ENCODE assay signal across 11 mouse cellular contexts in genomic region chr12:82121947-82122346, GRCm38 (mm10). TPM values are rescaled to one million over a fixed set of nuclear protein-coding genes. Genes with fewer than 3 reads are reported as not detected.
DNase-seq lines count a peak whose midpoint lies in the region; ATAC-seq and TF ChIP-seq lines count a peak whose summit lies in the region.
"Had no signal": no experiment of that assay in that cellular context is flagged by ENCODE, and none has a peak within 500 bp of the region (broad histone marks: within the 10 kb centered on the region; RNA-seq: fewer than 3 reads in every experiment).

No protein-coding gene starts in this region.

- peaks cover 5% of the 10 kb centered on the region for H3K4me1 ChIP-seq in heart, adult 2 months (ENCODE audit: control insufficient read depth, insufficient read depth, low read length)
- 0 out of 2 replicates have a peak, but pooled peaks cover 7% of the 10 kb centered on the region for H3K4me1 ChIP-seq in midbrain, embryonic 12.5 days
- peaks cover 3% of the 10 kb centered on the region; the same call in 1 of the 2 replicates for H3K4me1 ChIP-seq in midbrain, embryonic 11.5 days (ENCODE audit: control insufficient read depth, insufficient read depth, low read length)
- peaks cover 6% of the 10 kb centered on the region for H3K4me1 ChIP-seq in stomach, embryonic 14.5 days (ENCODE audit: control insufficient read depth, insufficient read depth, low read length)
- no peaks in the 10 kb centered on the region for H3K4me1 ChIP-seq in forebrain, embryonic 13.5 days

- no peak for TF ChIP-seq CTCF in heart, adult 2 months (IDR thresholded peaks at IDR 0.05)

- H3K27ac ChIP-seq in heart, adult 2 months: peak overlapping the region; percentile 63
- 0 out of 2 replicates have a peak overlapping the region, but pooled peaks have one; percentile 20 for H3K27ac ChIP-seq in midbrain, embryonic 12.5 days (replicated peaks)
- H3K27ac ChIP-seq in midbrain, embryonic 11.5 days (ENCODE audit: low read depth, low read length): no peak overlapping the region
- H3K27ac ChIP-seq in stomach, embryonic 14.5 days (ENCODE audit: low read length): peak overlapping the region; percentile 11; the same call in 1 of the 2 replicates
- no peak overlapping the region for H3K27ac ChIP-seq in forebrain, embryonic 13.5 days
- H3K27ac ChIP-seq: layer of hippocampus, adult 2 months; liver, embryonic 13.5 days had no signal

- H3K27me3 ChIP-seq in heart, adult 2 months (ENCODE audit: control insufficient read depth, insufficient read depth, low read length): no peaks in the 10 kb centered on the region
- H3K27me3 ChIP-seq in midbrain, embryonic 12.5 days: no peaks in the 10 kb centered on the region
- no peaks in the 10 kb centered on the region for H3K27me3 ChIP-seq in midbrain, embryonic 11.5 days (ENCODE audit: control insufficient read depth, insufficient read depth, low read length)
- no peaks in the 10 kb centered on the region for H3K27me3 ChIP-seq in stomach, embryonic 14.5 days (ENCODE audit: control insufficient read depth, insufficient read depth, low read length)
- no peaks in the 10 kb centered on the region for H3K27me3 ChIP-seq in forebrain, embryonic 13.5 days
- H3K27me3 ChIP-seq: liver, embryonic 13.5 days had no signal

- 32% methylated on average over 10 of the region's 10 CpGs for WGBS in heart, adult 2 months
- WGBS in midbrain, embryonic 12.5 days: 82% methylated on average over 10 of the region's 10 CpGs
- WGBS in midbrain, embryonic 11.5 days: 82% methylated on average over 10 of the region's 10 CpGs
- 63% methylated on average over 10 of the region's 10 CpGs for WGBS in stomach, embryonic 14.5 days
- 80% methylated on average over 10 of the region's 10 CpGs for WGBS in forebrain, embryonic 13.5 days

- no peaks in the 10 kb centered on the region; the same call in 1 of the 2 replicates for H3K36me3 ChIP-seq in heart, adult 2 months (ENCODE audit: control insufficient read depth, insufficient read depth, low read length)
- no peaks in the 10 kb centered on the region for H3K36me3 ChIP-seq in midbrain, embryonic 12.5 days
- no peaks in the 10 kb centered on the region for H3K36me3 ChIP-seq in midbrain, embryonic 11.5 days (ENCODE audit: control insufficient read depth, insufficient read depth, low read length)
- no peaks in the 10 kb centered on the region for H3K36me3 ChIP-seq in stomach, embryonic 14.5 days (ENCODE audit: control insufficient read depth, insufficient read depth, low read length)
- H3K36me3 ChIP-seq in forebrain, embryonic 13.5 days (ENCODE audit: poor library complexity, severe bottlenecking): no peaks in the 10 kb centered on the region
- H3K36me3 ChIP-seq: liver, embryonic 13.5 days had no signal

- intact Hi-C loops in heart, adult 2 months (cut with DNase I): loop anchor here (5.0 kb wide), 1 partner anchor 45 kb away; the partner anchor contains the start of gene Sipa1l1

- no peak for ATAC-seq in midbrain, embryonic 12.5 days (ENCODE audit: low FRiP score, low read depth)
- ATAC-seq in midbrain, embryonic 11.5 days (ENCODE audit: low FRiP score): no peak
- ATAC-seq in stomach, embryonic 14.5 days (ENCODE audit: insufficient number of reproducible peaks, insufficient read depth, low FRiP score, low read depth): no peak
- no peak for ATAC-seq in forebrain, embryonic 13.5 days

- TF ChIP-seq POLR2A in heart, adult 2 months (IDR thresholded peaks at IDR 0.05; ENCODE audit: insufficient read depth, low read depth, low read length): no peak

- no peaks in the 10 kb centered on the region for H3K9me3 ChIP-seq in midbrain, embryonic 12.5 days
- no peaks in the 10 kb centered on the region for H3K9me3 ChIP-seq in midbrain, embryonic 11.5 days (ENCODE audit: control insufficient read depth, low read length)
- no peaks in the 10 kb centered on the region for H3K9me3 ChIP-seq in stomach, embryonic 14.5 days (ENCODE audit: control insufficient read depth, low read depth, low read length)
- no peaks in the 10 kb centered on the region for H3K9me3 ChIP-seq in forebrain, embryonic 13.5 days (replicated peaks)
- H3K9me3 ChIP-seq: liver, embryonic 13.5 days had no signal

- H3K9ac ChIP-seq in heart, adult 2 months (ENCODE audit: low read depth, low read length): no peak overlapping the region
- no peak overlapping the region for H3K9ac ChIP-seq in midbrain, embryonic 12.5 days (replicated peaks)
- H3K9ac ChIP-seq in midbrain, embryonic 11.5 days (ENCODE audit: low read length): no peak overlapping the region
- no peak overlapping the region for H3K9ac ChIP-seq in stomach, embryonic 14.5 days (replicated peaks; ENCODE audit: low read depth, low read length)
- H3K9ac ChIP-seq in forebrain, embryonic 13.5 days: no peak overlapping the region
- H3K9ac ChIP-seq: liver, embryonic 13.5 days had no signal

- DNase-seq in heart, adult 2 months: no peak
- DNase-seq in heart, adult 11 months: no peak
- DNase-seq in midbrain, embryonic 11.5 days (ENCODE audit: low spot score, missing footprints): no peak
- DNase-seq in kidney, postnatal 14 days: peak; percentile 25
- no peak for DNase-seq in adrenal gland, postnatal 14 days
- DNase-seq: liver, embryonic 13.5 days; thymus, postnatal 14 days had no signal

- H3K4me2 ChIP-seq in midbrain, embryonic 12.5 days (replicated peaks): no peak overlapping the region
- H3K4me2 ChIP-seq in midbrain, embryonic 11.5 days: no peak overlapping the region
- peak overlapping the region; percentile 35 for H3K4me2 ChIP-seq in stomach, embryonic 14.5 days (replicated peaks; ENCODE audit: low read depth, low read length)
- no peak overlapping the region for H3K4me2 ChIP-seq in forebrain, embryonic 13.5 days

- no peaks in the 10 kb centered on the region for H3K79me2 ChIP-seq in heart, adult 2 months (replicated peaks; ENCODE audit: control insufficient read depth, insufficient read depth, low read length)

- no peak overlapping the region for H3K4me3 ChIP-seq in heart, adult 2 months
- H3K4me3 ChIP-seq in midbrain, embryonic 12.5 days: no peak overlapping the region
- no peak overlapping the region for H3K4me3 ChIP-seq in midbrain, embryonic 11.5 days (ENCODE audit: low read depth, low read length)
- H3K4me3 ChIP-seq in stomach, embryonic 14.5 days (ENCODE audit: low read depth, low read length): no peak overlapping the region
- no peak overlapping the region for H3K4me3 ChIP-seq in forebrain, embryonic 13.5 days
- H3K4me3 ChIP-seq: layer of hippocampus, adult 2 months had no signal

- TF ChIP-seq EP300 in heart, adult 2 months (IDR thresholded peaks at IDR 0.05; ENCODE audit: insufficient read depth, low read depth, low read length): no peak

RNA-seq across cellular contexts. Expression of gene Sipa1l1, which starts 47.2 kb away (rescaled TPM):
- 1 to 10 TPM; 6.9 to 9.1 TPM for total RNA-seq in heart, adult 2 months (2021)
- polyA plus RNA-seq in heart, adult 2 months (2012; rRNA removed): 8.4 and 9.9 TPM in 2 replicates
- polyA plus RNA-seq in midbrain, embryonic 12.5 days (2016; fragmentation: Nextera tagmentation; extraction: Ambion mirVana): 25.3 and 28.6 TPM in 2 replicates
- 24.1 and 25.6 TPM in 2 replicates for polyA plus RNA-seq in midbrain, embryonic 11.5 days (2014; fragmentation: Nextera tagmentation; extraction: Ambion mirVana)
- polyA plus RNA-seq in stomach, embryonic 14.5 days (2014; fragmentation: Nextera tagmentation; extraction: Ambion mirVana): 44.0 and 44.2 TPM in 2 replicates
- polyA plus RNA-seq in forebrain, embryonic 13.5 days (2015; fragmentation: Nextera tagmentation; extraction: Ambion mirVana): 19.3 and 23.6 TPM in 2 replicates
- 31.5 and 39.9 TPM in 2 replicates for total RNA-seq in adrenal gland, postnatal 14 days (2021)

Comparison
In these comparisons a context has a peak if more than half of its experiments do, and no peak if none do; other contexts are left out.
1. H3K27ac ChIP-seq: peak in heart, adult 2 months (single experiment), midbrain, embryonic 12.5 days (single experiment) and stomach, embryonic 14.5 days (single experiment); none in midbrain, embryonic 11.5 days (single experiment) and forebrain, embryonic 13.5 days (single experiment).